Mouse (Mus musculus) mesoderm, embryonic 11.5 days (tissue): ENCODE measurements around the gene Gm20388.

ENCODE experiments used
- DNase-seq: peaks from one replicate; pipeline ENCODE4 v3.0.0-alpha.2; 2012; ENCODE audit warnings: low read depth, low spot score

Gm20388 gene

DNA sequence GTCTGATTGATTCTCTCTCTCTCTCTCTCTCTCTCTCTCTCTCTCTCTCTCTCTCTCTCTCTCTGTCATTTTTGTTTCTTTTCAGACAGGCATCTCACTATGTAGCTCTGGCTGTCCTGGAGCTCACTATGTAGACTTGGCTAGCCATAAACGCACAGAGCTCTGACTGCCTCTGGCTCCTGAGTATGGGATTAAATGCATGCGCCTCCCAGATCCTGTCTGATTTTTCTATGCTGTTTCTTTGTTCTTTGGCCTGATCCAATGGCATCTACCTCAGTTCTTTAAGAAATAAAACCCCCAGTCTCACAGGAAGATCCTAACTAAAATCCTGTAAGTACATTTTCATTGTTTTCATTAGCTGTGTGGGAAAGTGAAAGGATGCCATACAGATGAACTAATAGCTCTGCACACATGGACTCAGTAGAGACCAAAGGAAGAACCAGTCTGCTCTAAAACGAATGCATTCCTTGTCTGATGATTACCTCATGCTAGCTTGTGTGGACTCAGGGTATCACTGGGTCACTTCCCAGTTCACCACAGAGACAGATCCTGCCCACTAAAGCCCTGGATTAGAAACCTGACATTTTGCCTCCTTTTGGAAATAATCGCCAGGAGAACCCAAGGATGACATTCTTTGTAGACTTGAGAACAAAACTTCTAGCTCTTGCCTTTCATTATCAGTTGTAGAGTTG, 4156.6 kb downstream of the Gm20388 start:
- no peak for DNase-seq

DNA sequence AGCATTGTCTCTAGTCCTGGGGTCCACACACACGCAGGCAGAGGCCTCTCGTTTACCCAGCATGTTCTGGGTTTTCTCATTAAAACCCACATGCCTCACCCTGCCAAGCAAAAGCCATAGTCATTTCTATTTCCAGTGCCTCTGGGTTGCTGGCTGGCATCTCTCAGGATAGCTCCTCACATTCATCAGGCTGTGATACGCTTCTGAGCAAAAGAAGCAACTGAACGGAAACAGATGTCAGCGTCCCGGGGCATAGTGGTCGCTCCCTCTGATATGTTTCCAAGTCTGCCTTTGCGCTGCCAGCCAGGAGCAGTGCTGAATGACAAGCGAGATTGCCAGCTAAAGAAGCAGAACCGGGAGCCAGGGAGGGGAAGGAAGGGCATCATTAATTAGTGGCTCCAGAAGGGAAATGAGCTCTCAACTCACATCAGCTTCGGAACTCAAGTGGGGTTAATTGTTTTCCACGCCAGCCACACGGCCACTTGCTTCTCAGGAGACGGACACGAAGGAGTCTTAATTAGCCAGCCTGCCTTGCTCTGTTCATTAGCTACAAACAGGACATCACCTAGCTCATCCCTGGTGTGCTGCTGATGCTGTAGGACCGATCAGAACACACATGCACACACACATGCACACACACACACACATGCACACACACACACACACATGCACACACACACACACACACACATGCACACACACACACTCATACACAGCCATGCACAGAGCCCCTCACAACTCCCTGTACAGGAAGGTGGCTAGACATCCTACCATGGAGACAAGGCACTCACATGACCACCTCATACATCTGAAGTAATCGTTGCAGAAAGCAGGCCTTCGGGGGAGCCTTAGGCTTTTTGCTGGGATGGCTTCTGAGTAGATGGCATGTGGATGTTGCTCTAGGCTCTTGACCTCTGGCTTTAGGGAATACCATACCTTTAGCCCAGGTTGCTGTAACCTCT, 4160.0 kb downstream of the Gm20388 start:
- peak; percentile 66 for DNase-seq

DNA sequence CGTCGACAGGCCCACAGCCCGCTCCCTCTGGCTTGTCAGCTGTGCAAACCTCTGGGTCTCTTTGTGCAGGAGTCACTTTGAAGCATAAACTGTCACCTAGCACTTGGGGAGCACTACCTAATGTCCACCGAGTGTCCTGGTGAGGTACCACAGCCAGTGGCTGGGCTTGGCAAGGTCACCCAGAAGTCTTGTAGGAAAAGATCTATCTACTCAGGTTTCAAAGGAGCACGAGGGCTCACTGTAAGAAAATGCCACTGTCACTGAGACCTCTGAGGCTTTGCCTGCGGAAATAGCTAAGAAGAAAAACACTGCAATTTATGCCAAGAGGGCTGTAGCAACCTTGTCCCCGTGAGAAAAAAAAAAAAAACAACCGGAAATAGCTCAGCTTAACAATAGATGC, 4165.3 kb downstream of the Gm20388 start:
- DNase-seq = no peak

DNA sequence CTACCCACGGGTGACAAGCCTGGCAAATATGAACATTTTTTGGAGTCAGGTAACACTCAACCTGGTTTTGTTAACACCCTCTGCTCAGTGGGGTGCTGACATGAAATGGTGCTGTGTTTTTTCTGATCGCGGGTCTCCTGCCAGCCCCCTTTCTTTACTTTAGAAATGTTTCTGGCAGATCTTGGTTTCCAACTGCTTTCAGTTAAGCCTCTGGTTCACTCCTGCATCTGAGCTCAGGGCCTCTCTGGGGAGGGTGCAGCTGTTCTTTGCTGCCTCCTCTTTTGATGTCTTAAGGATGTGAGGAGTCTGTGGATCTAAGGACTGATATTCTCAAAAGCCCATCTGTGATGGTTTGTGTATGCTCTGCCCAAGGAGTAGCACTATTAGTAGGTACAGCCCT, 4165.8 kb downstream of the Gm20388 start:
- DNase-seq = no peak

DNA sequence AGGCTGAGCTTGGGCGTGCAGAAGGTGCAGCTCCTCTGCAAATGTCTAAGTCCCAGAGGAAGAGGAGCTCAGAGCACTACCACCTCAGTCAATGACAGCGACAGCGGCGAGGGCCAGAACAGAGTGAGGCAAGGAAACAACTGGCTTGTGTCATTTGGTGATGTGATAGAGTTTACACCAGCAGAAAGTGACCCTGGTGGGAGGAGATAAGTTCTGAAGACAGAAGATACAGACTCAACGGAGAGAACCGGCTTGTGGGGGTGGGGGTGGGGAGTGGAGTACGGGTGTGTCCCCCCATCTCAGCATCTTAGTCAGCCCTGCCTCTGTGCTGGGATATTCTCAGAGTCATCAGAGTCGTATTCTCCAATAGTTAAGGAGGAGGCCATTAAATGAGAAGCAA, 4166.7 kb downstream of the Gm20388 start:
- DNase-seq = no peak

DNA sequence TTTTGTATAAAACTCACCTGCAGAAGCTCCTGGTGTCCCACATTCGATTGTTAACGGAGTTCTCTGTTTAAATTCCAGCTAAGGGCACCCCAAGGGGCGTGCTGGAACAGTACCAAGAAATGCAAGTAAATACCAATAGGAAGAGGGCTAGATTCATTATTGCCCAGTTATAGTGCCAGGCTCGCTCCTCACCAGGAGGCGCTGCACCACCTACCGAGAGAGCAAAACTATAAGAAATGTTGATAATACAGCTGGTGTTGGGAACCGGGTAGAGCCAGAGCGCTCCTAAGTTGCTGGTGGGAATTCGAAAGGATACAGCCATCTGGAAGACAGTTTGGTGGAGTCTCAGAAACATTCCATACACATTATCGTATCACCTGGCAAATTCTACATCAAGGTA, 4167.4 kb downstream of the Gm20388 start:
- DNase-seq = no peak

DNA sequence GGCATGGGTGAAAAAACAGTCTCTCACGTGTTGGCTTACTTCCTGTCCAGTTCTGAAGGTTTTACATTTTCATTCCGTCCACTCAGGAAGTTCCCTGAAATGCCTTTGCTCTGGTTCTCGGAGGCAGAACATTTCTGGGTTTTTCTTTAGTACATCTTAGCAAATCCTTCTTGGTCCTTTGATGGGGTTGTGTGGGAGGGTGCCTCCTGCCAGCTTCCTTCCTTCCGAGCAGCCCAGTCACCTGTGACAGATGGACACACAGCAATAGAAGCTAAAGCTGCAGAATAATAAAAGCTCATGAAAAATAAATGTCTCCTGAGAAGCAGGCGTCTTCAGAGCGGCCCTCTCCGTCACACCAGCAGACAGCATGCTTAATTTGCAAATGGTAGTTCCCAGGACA, 4168.3 kb downstream of the Gm20388 start:
- no peak for DNase-seq

DNA sequence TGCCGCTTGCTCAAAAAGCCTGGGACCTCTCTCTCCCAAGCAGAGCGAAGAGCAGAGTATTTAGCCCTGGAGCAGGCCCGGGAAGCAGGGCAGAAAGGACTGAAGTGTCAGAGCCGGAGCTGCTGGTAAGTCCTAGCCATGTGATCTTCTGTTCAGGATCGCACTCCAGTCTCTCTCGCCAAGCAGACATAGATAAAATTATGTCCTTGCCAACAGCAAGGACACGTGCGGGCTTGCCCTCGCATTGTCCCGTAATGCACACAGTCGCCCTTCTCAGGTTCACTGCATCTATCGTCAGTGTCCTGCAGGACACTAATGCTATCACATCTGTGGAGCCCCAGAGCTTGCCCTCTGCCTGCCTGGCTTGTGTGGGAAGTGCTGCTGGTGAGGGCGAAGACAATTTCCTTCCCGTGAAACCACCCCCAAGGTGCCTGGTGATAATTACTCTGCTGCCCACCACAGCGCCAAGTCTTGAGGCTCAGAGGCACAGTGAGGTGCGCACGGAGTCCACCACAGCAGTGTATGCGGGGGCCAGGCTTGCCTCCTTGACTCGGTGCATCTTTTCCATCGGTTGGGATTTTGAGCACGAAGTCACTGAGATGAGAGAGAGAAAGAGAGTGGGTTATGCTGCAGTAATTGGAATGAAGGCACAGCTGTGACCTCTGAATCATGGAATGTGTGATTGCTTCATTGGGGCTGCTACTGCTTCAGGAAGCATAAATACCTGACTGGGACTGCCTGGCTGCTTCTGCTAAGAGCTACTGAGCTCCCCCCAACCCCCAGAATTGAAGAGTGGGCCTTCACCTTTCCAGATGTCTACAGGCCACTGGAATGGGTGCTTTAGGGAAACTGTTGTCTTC, 4170.1 kb downstream of the Gm20388 start:
- DNase-seq = no peak

DNA sequence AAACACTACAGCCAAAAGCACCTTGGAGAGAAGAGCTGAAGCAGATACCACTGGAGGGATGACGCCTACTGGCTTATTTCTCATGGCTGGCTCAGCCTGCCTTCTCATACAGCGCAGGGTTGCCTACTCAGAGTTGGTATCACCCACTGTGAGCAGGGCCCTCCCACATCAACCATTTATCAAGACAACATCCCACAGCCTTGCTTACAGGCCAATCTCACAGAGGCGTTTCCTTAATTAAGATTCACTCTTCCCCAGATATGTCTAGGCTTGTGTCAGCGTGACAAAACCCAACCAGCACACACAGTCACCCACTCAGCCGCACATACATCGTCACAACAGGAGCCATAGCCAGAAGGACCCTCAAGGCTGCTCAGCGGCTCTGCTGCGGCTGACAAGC, 4172.0 kb downstream of the Gm20388 start:
- no peak for DNase-seq

DNA sequence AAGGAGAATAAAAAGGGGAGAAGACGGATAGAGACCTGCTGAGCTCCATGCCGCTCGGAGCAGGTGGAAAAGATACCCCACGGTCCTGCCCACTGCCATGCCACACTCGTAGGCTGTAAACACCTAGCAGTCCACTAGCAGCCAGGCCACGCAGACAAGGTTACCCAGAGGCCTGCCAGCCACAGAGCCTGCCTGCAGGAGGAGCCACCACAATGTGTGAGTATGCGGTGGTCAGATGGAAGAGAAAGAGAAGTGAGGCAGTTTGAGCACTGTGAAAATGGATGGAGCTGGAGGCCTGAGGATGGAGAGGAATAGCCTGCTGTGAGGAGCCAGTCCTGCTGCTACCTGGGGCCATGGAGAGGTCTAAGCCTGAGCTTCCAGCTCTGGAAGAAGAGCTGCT, 4173.0 kb downstream of the Gm20388 start:
- no peak for DNase-seq

DNA sequence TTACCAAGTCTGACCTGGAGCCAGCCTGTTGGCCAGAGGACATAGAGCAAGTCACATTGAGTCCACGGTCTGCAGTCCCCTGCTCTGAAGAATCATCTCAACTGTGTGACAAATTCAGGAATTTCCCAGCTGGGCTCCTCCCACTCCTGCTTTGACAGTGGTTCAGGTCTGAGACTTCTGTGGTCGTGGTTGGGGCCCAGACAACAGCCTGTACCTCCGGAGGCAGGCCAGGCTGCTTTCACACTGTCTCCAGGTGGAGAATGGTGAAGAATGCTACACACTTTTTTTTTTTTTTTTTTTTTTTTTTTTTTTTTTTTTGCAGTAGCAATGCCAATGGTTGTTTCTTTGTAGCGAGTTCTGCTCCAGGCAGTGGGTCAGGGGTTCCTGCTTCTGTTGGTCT, 4175.0 kb downstream of the Gm20388 start:
- DNase-seq = no peak

DNA sequence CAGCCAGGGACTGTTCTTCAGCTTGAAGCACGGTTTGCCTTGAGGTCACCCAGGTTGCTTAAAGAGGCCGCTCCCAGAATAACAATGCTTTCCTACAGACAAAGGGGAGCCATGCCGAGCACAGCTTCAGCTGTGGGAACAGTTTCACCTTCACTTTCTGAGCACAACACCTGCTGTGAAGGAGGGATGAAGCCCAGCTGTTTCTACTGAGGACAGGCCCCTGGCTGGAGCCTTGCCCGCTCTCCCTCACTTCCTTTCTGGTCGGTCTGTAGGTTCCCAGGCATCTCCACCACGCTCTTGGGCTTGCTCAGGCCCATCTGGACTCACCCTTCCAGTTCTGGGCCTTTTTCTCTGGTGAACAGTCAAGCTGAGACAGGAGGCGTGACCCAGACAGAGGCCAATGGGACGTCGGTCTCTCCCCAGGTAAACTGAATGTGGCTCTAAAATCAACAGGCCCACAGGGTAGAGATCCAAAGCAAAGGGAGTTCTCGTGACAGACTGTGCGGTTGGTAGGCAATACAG, 4177.5 kb downstream of the Gm20388 start:
- DNase-seq = no peak

DNA sequence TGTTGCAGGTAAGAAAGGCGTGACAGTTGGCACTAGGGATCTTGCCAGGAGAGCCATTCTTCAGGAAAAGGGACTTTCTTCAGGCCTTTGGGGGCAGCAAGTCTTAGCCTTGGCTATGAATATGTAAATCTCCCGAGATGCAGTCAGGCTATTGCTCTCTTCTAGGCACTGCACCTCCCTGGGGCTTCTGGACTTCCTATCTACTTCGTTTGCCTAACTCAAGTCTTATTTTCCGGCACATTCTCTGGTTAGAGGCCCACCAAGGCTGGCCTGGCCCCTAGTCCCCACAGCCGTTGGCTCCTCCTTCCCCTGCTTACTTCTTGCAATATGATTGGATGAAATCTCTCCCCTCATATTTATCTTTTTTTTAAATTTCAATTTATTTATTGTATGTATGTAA, 4178.4 kb downstream of the Gm20388 start:
- DNase-seq = no peak

DNA sequence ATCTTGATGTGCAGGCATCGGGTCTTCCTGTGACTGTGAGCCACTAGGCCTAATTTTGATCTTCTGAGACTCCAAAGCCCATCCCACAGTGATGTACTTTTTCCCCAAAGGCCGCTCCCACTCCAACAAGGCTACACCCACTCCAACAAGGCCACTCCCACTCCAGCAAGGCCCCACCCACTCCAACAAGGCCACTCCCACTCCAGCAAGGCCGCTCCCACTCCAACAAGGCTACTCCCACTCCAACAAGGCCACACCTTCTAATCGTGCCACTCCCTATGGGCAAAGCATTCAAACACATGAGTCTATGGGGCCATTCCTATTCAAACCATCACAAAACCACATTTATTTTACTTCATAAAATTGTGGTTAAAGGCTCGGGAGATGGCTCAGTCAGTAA, 4179.8 kb downstream of the Gm20388 start:
- DNase-seq = no peak

DNA sequence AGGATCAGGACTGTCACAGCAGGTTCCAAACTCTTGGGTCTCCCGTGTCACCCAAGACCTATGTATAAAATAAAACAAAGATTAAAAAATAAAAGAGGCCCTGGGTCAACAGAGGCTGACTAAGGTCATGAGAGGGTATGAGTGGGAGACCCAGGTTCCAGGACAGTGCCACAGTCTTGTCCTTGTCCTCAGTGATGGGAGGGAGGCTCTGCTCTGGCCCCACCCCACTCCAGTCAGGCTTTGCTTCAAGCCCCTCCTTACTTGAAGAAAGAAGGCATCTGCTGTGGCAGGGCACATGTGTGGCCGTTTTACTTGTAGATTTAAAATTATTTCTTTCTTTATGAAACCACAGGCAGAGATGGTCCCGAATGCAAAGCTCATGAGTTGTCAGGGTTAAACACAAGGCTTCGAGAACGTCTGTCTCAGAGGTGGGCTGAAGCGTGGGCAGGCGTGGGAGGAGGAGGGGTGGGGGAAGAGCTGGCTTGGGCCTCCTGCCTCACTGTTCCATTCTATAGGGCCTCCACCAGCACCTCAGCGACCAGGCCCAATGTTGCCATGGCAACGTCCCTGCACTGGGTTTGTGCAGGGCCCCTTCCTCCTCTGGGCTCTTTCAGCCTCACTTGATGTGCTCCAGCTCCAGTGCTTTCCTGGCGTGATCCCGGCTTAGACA, 4188.4 kb downstream of the Gm20388 start:
- DNase-seq = peak; percentile 83

DNA sequence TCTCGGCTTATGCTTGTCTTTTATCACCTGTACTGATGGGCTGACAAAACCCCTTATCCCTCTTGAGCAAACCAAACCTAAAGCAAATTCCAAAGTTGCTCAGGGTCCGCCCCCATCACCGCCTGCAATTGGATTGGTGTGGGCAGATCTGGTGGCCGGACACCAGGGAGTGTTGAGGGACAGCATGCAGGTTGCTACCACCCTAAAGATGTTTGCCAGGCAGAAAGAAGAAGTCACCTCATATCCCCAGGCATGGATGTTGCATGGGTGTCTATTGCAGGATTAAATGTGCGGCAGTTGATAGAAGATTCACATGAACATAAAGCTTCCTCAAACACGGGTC, 4189.0 kb downstream of the Gm20388 start:
- DNase-seq = no peak

DNA sequence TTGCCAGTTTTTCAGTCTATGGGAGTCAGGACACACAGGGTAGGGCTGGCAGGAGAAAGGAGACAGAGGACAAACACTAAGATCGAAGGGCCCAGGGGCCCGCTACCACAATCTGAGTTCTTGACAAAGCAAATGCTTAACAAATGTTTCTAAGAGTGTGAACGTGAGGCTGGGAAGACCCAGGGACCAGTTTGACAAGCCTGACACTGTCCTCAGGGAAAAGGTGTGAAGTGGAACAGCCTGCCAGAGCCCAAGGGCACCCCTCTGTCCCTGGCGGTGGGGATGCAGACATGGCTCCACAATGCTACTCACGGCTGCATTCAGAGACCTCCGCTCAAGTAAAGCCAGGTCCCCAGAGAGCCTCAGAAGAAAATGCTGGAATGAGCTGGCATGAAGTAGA, 4195.2 kb downstream of the Gm20388 start:
- no peak for DNase-seq

DNA sequence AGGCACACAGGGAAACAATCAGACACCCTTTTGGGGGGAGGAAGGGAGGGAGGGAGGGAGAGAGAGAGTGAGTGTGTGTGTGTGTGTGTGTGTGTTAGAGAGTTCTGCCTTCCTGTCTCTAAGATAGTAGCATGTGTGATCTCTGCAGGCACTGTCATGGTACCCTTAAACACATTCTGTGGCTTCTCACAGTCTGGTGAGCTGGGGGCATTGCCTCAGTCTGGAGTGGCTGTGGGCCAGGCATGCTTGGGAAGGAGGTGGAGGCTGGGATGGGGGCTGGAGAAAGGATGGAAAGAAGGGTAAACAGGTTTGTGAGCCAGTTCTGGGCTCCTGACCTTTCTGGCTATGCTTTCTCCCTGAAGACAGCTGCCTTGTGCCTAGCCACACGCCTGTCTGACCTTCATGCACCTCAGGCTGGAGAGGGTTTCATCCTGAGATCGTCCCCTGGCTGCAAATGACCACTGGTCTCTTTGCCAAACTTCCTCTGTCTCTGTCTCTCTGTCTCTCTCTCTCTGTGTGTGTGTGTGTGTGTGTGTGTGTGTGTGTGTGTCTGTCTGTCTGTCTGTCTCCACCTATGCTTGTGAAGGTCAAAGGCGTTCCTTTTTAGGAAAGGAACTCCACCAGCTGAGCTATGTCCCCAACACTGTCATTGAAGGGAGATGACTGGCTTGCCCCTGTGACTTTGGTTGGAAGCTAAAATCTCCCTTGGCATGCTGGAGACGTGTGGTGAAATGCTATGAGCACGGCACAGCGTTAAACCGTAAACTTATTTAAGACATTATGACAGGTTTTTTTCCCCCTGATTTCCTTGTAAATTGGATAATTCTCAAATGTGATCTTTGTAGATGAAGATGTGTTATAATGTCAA, 4195.9 kb downstream of the Gm20388 start:
- DNase-seq = no peak

DNA sequence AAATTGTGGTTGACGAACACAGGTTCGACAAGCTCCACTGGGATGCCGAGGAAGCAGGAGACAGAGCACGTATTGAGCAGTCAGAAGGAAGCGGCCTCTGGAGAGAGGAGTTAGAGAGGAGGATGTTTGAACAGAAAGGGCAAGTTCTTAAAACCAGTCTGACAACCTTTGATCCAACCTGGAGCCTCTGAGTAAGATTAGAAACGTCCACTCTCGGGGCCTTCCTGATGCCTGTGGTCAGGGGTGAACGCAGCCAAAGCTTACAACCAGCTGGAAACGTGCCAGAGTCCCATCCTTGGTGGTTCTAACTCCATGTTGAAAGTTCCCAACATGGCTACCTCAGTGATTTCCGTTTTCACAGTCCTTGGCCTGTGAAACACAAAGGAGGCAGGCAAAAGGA, 4202.5 kb downstream of the Gm20388 start:
- DNase-seq = no peak

DNA sequence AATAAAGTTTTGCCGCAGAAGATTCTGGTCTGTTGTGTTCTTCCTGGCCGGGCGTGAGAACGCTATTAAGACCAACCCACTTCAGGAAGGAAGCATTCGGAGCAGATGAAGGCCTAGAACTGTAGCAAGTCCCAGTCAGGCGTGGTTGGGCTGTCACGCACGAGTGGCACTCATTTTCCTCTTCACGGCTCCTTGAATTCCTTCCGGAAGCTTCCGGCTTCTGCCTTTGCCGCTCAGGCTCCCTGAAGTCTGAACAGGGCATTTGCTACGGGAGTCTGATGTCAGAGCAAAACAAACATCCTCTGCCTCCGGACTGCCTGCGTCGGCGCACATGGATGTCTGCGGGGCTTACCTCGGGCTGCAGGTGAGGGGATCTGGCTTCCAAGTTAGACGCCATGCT, 4214.6 kb downstream of the Gm20388 start:
- no peak for DNase-seq
